Mouse (Mus musculus) thymus, adult 2 months (tissue): ENCODE results near the gene Cysrt1. TPM values are rescaled to one million over a fixed set of nuclear protein-coding genes. Genes with fewer than 3 reads are reported as not detected.

Experiments used
- DNase-seq: peaks from one replicate; pipeline ENCODE4 v3.0.0; 2021
- H3K27ac ChIP-seq: fragments of 200-500 bp; 2 replicates; pipeline ENCODE4 v1.5.1; 2012; ENCODE audit warnings: low read length, control low read depth; ENCODE audit not compliant: control insufficient read depth, insufficient read depth
- H3K27me3 ChIP-seq: fragments of 200-500 bp; 2 replicates; pipeline ENCODE4 v1.6.1; 2012; ENCODE audit warnings: mild to moderate bottlenecking, low read length, moderate library complexity, mixed read lengths; ENCODE audit not compliant: control insufficient read depth, insufficient read depth
- H3K36me3 ChIP-seq: fragments of 200-500 bp; 2 replicates; pipeline ENCODE4 v1.6.1; 2012; ENCODE audit warnings: mild to moderate bottlenecking, low read length, moderate library complexity; ENCODE audit not compliant: control insufficient read depth, insufficient read depth
- H3K4me1 ChIP-seq: fragments of 200-500 bp; replicated peaks from 2 replicates; pipeline ENCODE4 v1.6.1; 2012; ENCODE audit warnings: low read length; ENCODE audit not compliant: control insufficient read depth, insufficient read depth
- H3K4me3 ChIP-seq: fragments of 200-500 bp; 2 replicates; pipeline ENCODE4 v1.5.1; 2012; ENCODE audit warnings: mild to moderate bottlenecking, low read length, control low read depth, moderate library complexity; ENCODE audit not compliant: control insufficient read depth, insufficient read depth
- CTCF ChIP-seq: fragments of 200-500 bp; IDR thresholded peaks from 2 replicates; pipeline ENCODE4 v1.5.1; 2012; ENCODE audit warnings: mild to moderate bottlenecking, control low read depth, low read length, moderate library complexity, borderline replicate concordance; ENCODE audit not compliant: control insufficient read depth, poor library complexity, insufficient read depth; ENCODE audit errors: extremely low read depth
- POLR2A ChIP-seq: fragments of 200-500 bp; IDR thresholded peaks from 2 replicates; pipeline ENCODE4 v1.6.1; 2012; ENCODE audit warnings: mild to moderate bottlenecking, low read length, control low read depth, moderate library complexity; ENCODE audit not compliant: control insufficient read depth, poor library complexity, insufficient read depth; ENCODE audit errors: extremely low read depth
- WGBS: fragments of 180-500 bp; shearing (Covaris S2); methylation state at CpG from one replicate; pipeline ENCODE4 v1.1.7; 2018; 5-methylcytosine and 5-hydroxymethylcytosine counted together
- polyA plus RNA-seq: library from polyadenylated mRNA; depleted of rRNA; stranded (reverse); fragments of >200 nt; gene quantifications from 2 replicates; pipeline ENCODE4 v1.2.3, GENCODE M21; 2012

Cysrt1 gene
- polyA plus RNA-seq, 1 experiment = 2.1 TPM

DNA sequence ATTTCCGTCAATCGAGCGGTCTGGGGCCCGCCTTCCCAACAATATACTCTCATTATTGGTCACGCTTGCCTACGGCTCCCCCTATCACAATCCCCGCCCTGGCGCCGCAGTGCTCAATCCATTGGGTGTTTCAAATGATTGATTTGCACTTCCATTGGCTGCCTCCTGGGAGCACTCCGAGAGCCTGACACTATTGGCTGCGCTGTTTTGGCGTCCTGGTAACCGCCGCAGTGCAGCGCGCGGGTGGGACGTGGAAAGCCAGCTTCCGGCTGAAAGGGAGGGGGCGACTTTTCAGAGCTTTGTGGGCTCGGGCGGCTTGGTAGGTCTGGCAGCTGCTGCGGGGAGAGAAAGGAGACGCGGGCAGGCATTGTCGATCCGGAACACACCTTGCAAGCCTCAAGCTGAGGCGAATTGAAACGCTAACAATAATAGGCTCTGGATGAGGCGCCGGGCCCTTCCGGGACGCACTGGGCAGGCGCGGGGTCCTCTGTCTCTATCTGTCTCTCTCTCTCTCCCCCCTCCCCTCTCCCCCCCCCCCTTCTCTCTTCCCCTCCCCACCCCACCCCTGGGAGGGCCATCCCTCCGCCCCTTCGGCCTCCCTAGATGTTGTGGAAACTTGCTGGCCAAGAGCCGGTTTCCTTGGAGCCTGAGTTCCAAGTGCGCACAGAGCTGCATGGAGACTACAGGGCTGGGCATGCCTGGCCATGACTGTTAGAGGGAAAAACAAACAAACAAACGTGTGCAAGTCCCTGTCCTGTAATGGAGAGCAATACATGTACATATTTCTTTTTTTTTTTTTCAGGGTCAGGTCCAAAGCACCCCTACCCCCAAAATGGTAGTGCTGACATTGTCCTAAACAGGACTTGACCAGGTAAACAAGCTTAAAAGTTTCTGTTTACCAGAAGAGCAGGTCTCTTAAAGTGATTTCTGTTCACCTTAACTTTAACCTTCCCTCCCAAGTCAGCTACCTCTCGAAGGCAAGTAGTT lies 17.2 kb downstream of the Cysrt1 start:
- peaks cover 14% of the 10 kb centered on the region for H3K4me1 ChIP-seq
- H3K36me3 ChIP-seq = 0 out of 2 replicates have a peak, but pooled peaks cover 3% of the 10 kb centered on the region
- peak; percentile 97 for DNase-seq
- H3K27me3 ChIP-seq = no peaks in the 10 kb centered on the region
- TF ChIP-seq CTCF (no peak), POLR2A (0 out of 2 replicates have a peak, but pooled peaks have one; percentile 75)
- peak overlapping the region; percentile 54 for H3K4me3 ChIP-seq
- 2% methylated on average over 41 of the region's 41 CpGs for WGBS
- peak overlapping the region; percentile 84 for H3K27ac ChIP-seq

DNA sequence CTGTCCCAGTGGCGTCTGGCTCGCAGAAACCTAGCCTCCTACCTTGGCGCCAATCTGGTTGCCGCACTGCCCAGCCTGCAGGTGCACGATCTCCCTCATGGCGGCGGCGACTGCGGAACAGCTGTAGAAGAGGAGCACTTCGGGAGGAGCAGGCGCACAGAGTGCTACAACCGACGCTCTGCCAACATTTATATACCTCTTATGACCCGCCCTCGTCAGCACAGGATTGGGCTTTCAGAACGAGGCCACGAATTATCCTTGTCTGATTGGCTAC lies 17.8 kb downstream of the Cysrt1 start, which contains the start of gene Tubb4b:
Tubb4b (minus strand) TSS at position 211 of the 274 bp plus-strand sequence.
- 0 out of 2 replicates have a peak, but pooled peaks cover 3% of the 10 kb centered on the region for H3K36me3 ChIP-seq
- no peaks in the 10 kb centered on the region for H3K27me3 ChIP-seq
- TF ChIP-seq POLR2A = peak; percentile 97
- TF ChIP-seq CTCF = no peak
- no peak for DNase-seq
- peaks cover 14% of the 10 kb centered on the region for H3K4me1 ChIP-seq
- H3K4me3 ChIP-seq = peak within 1 kb of the TSS; percentile 64
- WGBS = 1% methylated on average over 17 of the region's 17 CpGs
- peak within 1 kb of the TSS; percentile 84 for H3K27ac ChIP-seq

DNA sequence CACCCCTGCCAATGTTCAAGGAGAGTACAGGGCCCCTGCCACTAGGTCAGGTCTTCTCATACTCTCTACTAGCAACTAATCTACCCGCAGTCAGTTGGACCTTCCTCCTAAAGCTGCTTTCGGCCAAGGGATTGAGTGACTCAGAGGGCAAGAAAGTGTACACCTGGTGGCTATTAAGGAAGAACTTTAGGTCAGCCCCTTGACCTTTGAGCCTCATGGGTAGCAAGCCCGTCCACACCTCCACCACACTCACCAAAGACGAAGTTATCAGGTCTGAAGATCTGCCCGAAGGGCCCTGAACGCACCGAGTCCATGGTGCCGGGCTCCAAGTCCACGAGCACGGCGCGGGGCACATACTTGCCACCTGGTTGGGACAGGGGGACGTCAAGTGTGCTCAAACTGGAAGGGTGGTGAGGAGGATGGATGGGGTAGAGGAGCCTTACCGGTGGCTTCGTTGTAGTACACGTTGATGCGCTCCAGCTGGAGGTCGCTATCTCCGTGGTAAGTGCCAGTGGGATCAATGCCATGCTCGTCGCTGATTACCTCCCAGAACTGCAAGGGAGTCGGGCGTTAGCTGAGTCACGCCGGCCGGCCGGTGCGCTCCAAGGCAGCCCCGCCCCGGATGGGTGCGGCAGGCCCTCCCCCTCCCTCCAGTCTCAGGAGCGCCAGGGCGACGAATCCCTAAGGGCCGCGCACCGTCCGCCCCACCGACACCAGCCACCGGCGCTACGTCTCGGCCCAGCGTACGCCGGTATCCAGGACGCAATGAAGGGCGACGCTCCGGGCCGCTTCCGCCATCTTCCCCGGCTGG lies 18.4 kb downstream of the Cysrt1 start:
- peak overlapping the region; percentile 64 for H3K4me3 ChIP-seq
- TF ChIP-seq CTCF (no peak), POLR2A (no peak)
- WGBS = 1% methylated on average over 53 of the region's 53 CpGs
- H3K36me3 ChIP-seq = 0 out of 2 replicates have a peak, but pooled peaks cover 3% of the 10 kb centered on the region
- DNase-seq = peak; percentile 82
- peaks cover 11% of the 10 kb centered on the region for H3K4me1 ChIP-seq
- H3K27ac ChIP-seq = peak overlapping the region; percentile 68
- no peaks in the 10 kb centered on the region for H3K27me3 ChIP-seq

DNA sequence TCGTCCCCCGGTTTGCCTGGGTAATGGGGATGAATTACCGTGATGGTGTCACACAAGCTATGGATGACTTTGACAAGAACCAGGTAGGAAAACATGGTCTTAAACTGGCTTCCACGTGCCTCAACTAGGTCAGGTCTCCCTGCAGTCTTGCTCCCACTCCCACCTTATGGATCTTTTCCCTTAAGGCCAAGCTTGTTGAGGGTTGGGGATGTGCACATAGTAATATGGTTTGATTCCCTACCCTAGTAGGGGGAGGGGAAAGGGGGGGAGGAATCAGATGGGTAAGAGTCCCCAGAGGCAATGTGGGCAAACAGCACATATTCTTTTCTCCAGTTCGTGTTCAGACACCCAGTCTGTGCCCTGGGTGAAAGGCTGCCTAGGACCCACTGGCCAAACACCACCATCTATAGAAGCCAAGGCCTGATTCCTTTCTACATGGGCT lies 20.9 kb downstream of the Cysrt1 start:
- H3K36me3 ChIP-seq = 0 out of 2 replicates have a peak, but pooled peaks cover 3% of the 10 kb centered on the region
- TF ChIP-seq POLR2A = no peak
- no peak for TF ChIP-seq CTCF
- 92% methylated on average over 5 of the region's 5 CpGs for WGBS
- peaks cover 9% of the 10 kb centered on the region for H3K4me1 ChIP-seq
- no peak for DNase-seq
- no peak overlapping the region for H3K27ac ChIP-seq
- H3K4me3 ChIP-seq = no peak overlapping the region
- no peaks in the 10 kb centered on the region for H3K27me3 ChIP-seq

DNA sequence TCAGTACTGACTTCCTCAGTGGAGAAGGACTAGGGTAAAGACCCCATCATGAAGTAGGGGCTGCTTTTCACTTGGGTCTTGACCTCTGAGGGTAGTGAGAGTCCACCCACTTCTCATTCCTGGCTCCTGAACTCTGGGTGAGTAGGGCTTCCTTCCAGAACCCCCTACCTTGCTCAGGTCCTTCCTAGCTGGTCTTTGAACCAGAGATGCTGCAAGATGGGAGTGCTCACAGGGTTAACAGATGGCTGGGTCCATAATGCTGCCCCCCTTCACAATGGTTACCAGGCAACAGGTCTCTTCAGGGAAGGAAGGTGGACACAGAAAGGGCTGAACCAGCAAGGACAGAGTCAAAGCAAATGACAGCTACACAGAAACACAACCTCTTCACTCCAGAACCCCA lies 23.8 kb downstream of the Cysrt1 start, which contains the start of gene Fam166a:
Fam166a (plus strand) TSS at position 301 of the 400 bp plus-strand sequence.
- H3K27me3 ChIP-seq = no peaks in the 10 kb centered on the region
- TF ChIP-seq POLR2A (no peak), CTCF (no peak)
- H3K4me1 ChIP-seq = peaks cover 4% of the 10 kb centered on the region
- H3K4me3 ChIP-seq = no peak within 1 kb of the TSS
- no peak within 1 kb of the TSS for H3K27ac ChIP-seq
- DNase-seq = no peak
- 0 out of 2 replicates have a peak, but pooled peaks cover 3% of the 10 kb centered on the region for H3K36me3 ChIP-seq

DNA sequence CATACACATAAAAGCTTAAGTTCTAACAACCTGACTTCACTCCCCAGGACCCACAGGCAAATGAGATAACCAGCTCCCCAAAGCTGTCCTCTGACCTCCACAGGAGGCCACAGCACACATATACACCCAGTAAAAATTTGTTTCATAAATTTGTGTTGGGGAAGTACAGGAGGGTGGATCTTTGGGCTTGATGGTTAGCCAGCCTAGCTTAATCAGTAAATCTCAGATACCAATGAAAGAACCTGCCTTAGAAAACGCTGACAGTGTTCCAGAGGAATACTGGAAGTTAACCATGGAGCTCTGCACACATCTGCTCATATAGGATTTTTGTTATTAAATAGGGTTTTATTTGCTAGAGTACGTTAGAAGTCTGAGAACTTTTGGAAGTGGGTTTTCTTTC lies 24.6 kb downstream of the Cysrt1 start:
- no peak for DNase-seq
- no peak for TF ChIP-seq CTCF
- TF ChIP-seq POLR2A = no peak
- Histone ChIP-seq H3K4me1 (no peaks in the 10 kb centered on the region), H3K36me3 (0 out of 2 replicates have a peak, but pooled peaks cover 3% of the 10 kb centered on the region), H3K4me3 (no peak overlapping the region), H3K27ac (no peak overlapping the region), H3K27me3 (no peaks in the 10 kb centered on the region)
- 82% methylated on average over 2 of the region's 2 CpGs for WGBS
